Mouse (Mus musculus) hindbrain, embryonic 10.5 days (tissue): ENCODE data around the gene Igfbp5. TPM values are rescaled to one million over a fixed set of nuclear protein-coding genes. Genes with fewer than 3 reads are reported as not detected.

Experiments
- DNase-seq: peaks from one replicate; pipeline ENCODE4 v3.0.0-alpha.2; 2017; ENCODE audit warnings: low spot score
- H3K27ac ChIP-seq: fragments of 300-500 bp; sonication (generic); 2 replicates; pipeline ENCODE4 v1.5.1; 2016; ENCODE audit warnings: mild to moderate bottlenecking, moderate library complexity
- H3K27me3 ChIP-seq: fragments of 300-500 bp; sonication (generic); 2 replicates; pipeline ENCODE4 v1.6.1; 2016; ENCODE audit warnings: mild to moderate bottlenecking; ENCODE audit not compliant: poor library complexity, insufficient read depth, severe bottlenecking
- H3K36me3 ChIP-seq: fragments of 300-500 bp; sonication (generic); 2 replicates; pipeline ENCODE4 v1.6.1; 2016; ENCODE audit warnings: mild to moderate bottlenecking, moderate library complexity
- H3K4me1 ChIP-seq: fragments of 300-500 bp; sonication (generic); replicated peaks from 2 replicates; pipeline ENCODE4 v1.6.1; 2016; ENCODE audit warnings: mild to moderate bottlenecking
- H3K4me3 ChIP-seq: fragments of 300-500 bp; sonication (generic); 2 replicates; pipeline ENCODE4 v1.5.1; 2016; ENCODE audit warnings: mild to moderate bottlenecking, moderate library complexity
- H3K9me3 ChIP-seq: fragments of 300-500 bp; sonication (generic); 2 replicates; pipeline ENCODE4 v1.6.1; 2016; ENCODE audit warnings: mild to moderate bottlenecking, moderate library complexity
- WGBS: fragments of 180-500 bp; shearing (Covaris S2); methylation state at CpG from one replicate; pipeline ENCODE4 v1.1.7; 2016; 5-methylcytosine and 5-hydroxymethylcytosine counted together
- polyA plus RNA-seq: library from polyadenylated mRNA; unstranded; fragments of >200 nt; fragmentation: Nextera tagmentation; extraction: Ambion mirVana; gene quantifications from 2 replicates; pipeline ENCODE4 v1.2.1, GENCODE M21; 2016

The Igfbp5 gene
- polyA plus RNA-seq: 35.4 and 40.7 TPM in 2 replicates

GRCm38 (mm10) chr1:72874287-72875211 is at the start of gene Igfbp5:
Gene Igfbp5 (minus strand): TSS chr1:72874884.
- H3K4me3 ChIP-seq: peak within 1 kb of the TSS; percentile 69
- H3K27me3 ChIP-seq: peaks cover 60% of the 10 kb centered on the region
- 1% methylated on average over 38 of the region's 38 CpGs for WGBS
- peak; percentile 73 for DNase-seq
- H3K9me3 ChIP-seq: no peaks in the 10 kb centered on the region
- no peaks in the 10 kb centered on the region for H3K36me3 ChIP-seq
- peak within 1 kb of the TSS; percentile 90 for H3K27ac ChIP-seq
- peaks cover 72% of the 10 kb centered on the region for H3K4me1 ChIP-seq

GRCm38 (mm10) chr1:72914815-72915214 is 40.1 kb upstream of the Igfbp5 start:
- Histone ChIP-seq H3K27me3 (no peaks in the 10 kb centered on the region), H3K9me3 (no peaks in the 10 kb centered on the region), H3K4me3 (no peak overlapping the region), H3K27ac (no peak overlapping the region), H3K36me3 (no peaks in the 10 kb centered on the region), H3K4me1 (no peaks in the 10 kb centered on the region)
- 70% methylated on average over 6 of the region's 6 CpGs for WGBS
- no peak for DNase-seq

GRCm38 (mm10) chr1:72913073-72913472 is 38.4 kb upstream of the Igfbp5 start:
- WGBS: 91% methylated on average over 5 of the region's 5 CpGs
- Histone ChIP-seq H3K36me3 (no peaks in the 10 kb centered on the region), H3K27me3 (no peaks in the 10 kb centered on the region), H3K4me3 (no peak overlapping the region), H3K9me3 (no peaks in the 10 kb centered on the region), H3K27ac (no peak overlapping the region), H3K4me1 (no peaks in the 10 kb centered on the region)
- no peak for DNase-seq

GRCm38 (mm10) chr1:72895821-72896220 is 21.1 kb upstream of the Igfbp5 start:
- Histone ChIP-seq H3K27me3 (no peaks in the 10 kb centered on the region), H3K36me3 (no peaks in the 10 kb centered on the region), H3K27ac (no peak overlapping the region), H3K4me1 (no peaks in the 10 kb centered on the region), H3K9me3 (no peaks in the 10 kb centered on the region), H3K4me3 (no peak overlapping the region)
- DNase-seq: no peak
- WGBS: 71% methylated on average over 2 of the region's 2 CpGs

GRCm38 (mm10) chr1:72887910-72888309 is 13.2 kb upstream of the Igfbp5 start:
- H3K4me1 ChIP-seq: no peaks in the 10 kb centered on the region
- DNase-seq: no peak
- H3K9me3 ChIP-seq: no peaks in the 10 kb centered on the region
- no peak overlapping the region for H3K27ac ChIP-seq
- H3K36me3 ChIP-seq: no peaks in the 10 kb centered on the region
- H3K27me3 ChIP-seq: no peaks in the 10 kb centered on the region
- H3K4me3 ChIP-seq: no peak overlapping the region
- WGBS: 64% methylated on average over 1 of the region's 1 CpGs

GRCm38 (mm10) chr1:72885819-72886169 is 11.1 kb upstream of the Igfbp5 start:
- no peak overlapping the region for H3K27ac ChIP-seq
- H3K9me3 ChIP-seq: no peaks in the 10 kb centered on the region
- no peaks in the 10 kb centered on the region for H3K4me1 ChIP-seq
- no peak for DNase-seq
- 88% methylated on average over 7 of the region's 7 CpGs for WGBS
- no peaks in the 10 kb centered on the region for H3K27me3 ChIP-seq
- H3K36me3 ChIP-seq: no peaks in the 10 kb centered on the region
- no peak overlapping the region for H3K4me3 ChIP-seq

GRCm38 (mm10) chr1:72885111-72885818 is 10.6 kb upstream of the Igfbp5 start:
- no peak for DNase-seq
- H3K4me1 ChIP-seq: no peaks in the 10 kb centered on the region
- no peak overlapping the region for H3K27ac ChIP-seq
- H3K9me3 ChIP-seq: no peaks in the 10 kb centered on the region
- no peaks in the 10 kb centered on the region for H3K36me3 ChIP-seq
- no peaks in the 10 kb centered on the region for H3K27me3 ChIP-seq
- WGBS: 90% methylated on average over 11 of the region's 11 CpGs
- H3K4me3 ChIP-seq: no peak overlapping the region

- Histone ChIP-seq H3K4me1 (peaks cover 30% of the 10 kb centered on the region), H3K27me3 (peaks cover 42% of the 10 kb centered on the region), H3K9me3 (no peaks in the 10 kb centered on the region), H3K4me3 (no peak overlapping the region), H3K36me3 (no peaks in the 10 kb centered on the region), H3K27ac (no peak overlapping the region)
- WGBS: 53% methylated on average over 4 of the region's 4 CpGs
- DNase-seq: no peak
Observed at GRCm38 (mm10) chr1:72879319-72879634, 4.6 kb upstream of the Igfbp5 start.

- peaks cover 36% of the 10 kb centered on the region for H3K4me1 ChIP-seq
- WGBS: 67% methylated on average over 25 of the region's 25 CpGs
- no peaks in the 10 kb centered on the region for H3K9me3 ChIP-seq
- H3K27ac ChIP-seq: no peak overlapping the region
- DNase-seq: no peak
- no peaks in the 10 kb centered on the region for H3K36me3 ChIP-seq
- peaks cover 48% of the 10 kb centered on the region for H3K27me3 ChIP-seq
- no peak overlapping the region for H3K4me3 ChIP-seq
Observed at GRCm38 (mm10) chr1:72878473-72879318, 4.0 kb upstream of the Igfbp5 start.

- Histone ChIP-seq H3K4me1 (peaks cover 44% of the 10 kb centered on the region), H3K27me3 (peaks cover 56% of the 10 kb centered on the region), H3K27ac (0 out of 2 replicates have a peak overlapping the region, but pooled peaks have one; percentile 50), H3K9me3 (no peaks in the 10 kb centered on the region), H3K36me3 (no peaks in the 10 kb centered on the region), H3K4me3 (no peak overlapping the region)
- peak; percentile 53 for DNase-seq
- WGBS: 16% methylated on average over 3 of the region's 3 CpGs
Observed at GRCm38 (mm10) chr1:72877892-72878291, 3.2 kb upstream of the Igfbp5 start.

GRCm38 (mm10) chr1:72876111-72876510 is 1.4 kb upstream of the Igfbp5 start:
- DNase-seq: no peak
- Histone ChIP-seq H3K9me3 (no peaks in the 10 kb centered on the region), H3K4me1 (peaks cover 57% of the 10 kb centered on the region), H3K4me3 (no peak overlapping the region), H3K36me3 (no peaks in the 10 kb centered on the region), H3K27me3 (peaks cover 59% of the 10 kb centered on the region), H3K27ac (no peak overlapping the region)
- 54% methylated on average over 3 of the region's 3 CpGs for WGBS

GRCm38 (mm10) chr1:72875708-72876107 is 1.0 kb upstream of the Igfbp5 start:
- no peaks in the 10 kb centered on the region for H3K9me3 ChIP-seq
- DNase-seq: no peak
- peak overlapping the region; percentile 69 for H3K4me3 ChIP-seq
- peaks cover 61% of the 10 kb centered on the region for H3K4me1 ChIP-seq
- peak overlapping the region; percentile 90; the same call in 1 of the 2 replicates for H3K27ac ChIP-seq
- peaks cover 59% of the 10 kb centered on the region for H3K27me3 ChIP-seq
- 3% methylated on average over 3 of the region's 3 CpGs for WGBS
- H3K36me3 ChIP-seq: no peaks in the 10 kb centered on the region
